Mouse (Mus musculus) cortical plate, adult 2 months (tissue): Measurements from ENCODE around the gene Hhipl2. TPM values are rescaled to one million over a fixed set of nuclear protein-coding genes. Genes with fewer than 3 reads are reported as not detected.

ENCODE experiments used
- H3K27ac ChIP-seq: fragments of 200-500 bp; 2 replicates; pipeline ENCODE4 v1.5.1; 2012; ENCODE audit warnings: low read length, control low read depth, inconsistent platforms; ENCODE audit not compliant: insufficient read depth
- H3K4me1 ChIP-seq: fragments of 200-500 bp; 2 replicates; pipeline ENCODE4 v1.6.1; 2011; ENCODE audit warnings: low read length; ENCODE audit not compliant: control insufficient read depth, insufficient read depth
- H3K4me3 ChIP-seq: fragments of 200-500 bp; 2 replicates; pipeline ENCODE4 v1.5.1; 2011; ENCODE audit warnings: mild to moderate bottlenecking, low read length, control low read depth; ENCODE audit not compliant: insufficient read depth
- CTCF ChIP-seq: fragments of 200-500 bp; IDR thresholded peaks from 2 replicates; pipeline ENCODE4 v1.5.1; 2011; ENCODE audit warnings: mild to moderate bottlenecking, control low read depth, low read length; ENCODE audit not compliant: insufficient read depth; ENCODE audit errors: extremely low read depth
- POLR2A ChIP-seq: fragments of 200-500 bp; IDR thresholded peaks from 2 replicates; pipeline ENCODE4 v1.6.1; 2011; ENCODE audit warnings: mild to moderate bottlenecking, low read length, control low read depth; ENCODE audit not compliant: insufficient read depth; ENCODE audit errors: extremely low read depth
- polyA plus RNA-seq: library from polyadenylated mRNA; depleted of rRNA; stranded (reverse); fragments of >200 nt; gene quantifications from 2 replicates; pipeline ENCODE4 v1.2.3, GENCODE M21; 2012; rRNA removed

Hhipl2 gene
- polyA plus RNA-seq, 1 experiment = 0.79 TPM

- Histone ChIP-seq H3K4me1 (no peaks in the 10 kb centered on the region), H3K4me3 (no peak overlapping the region), H3K27ac (no peak overlapping the region)
- no peak for TF ChIP-seq POLR2A
- no peak for TF ChIP-seq CTCF
These were observed 35.1 kb downstream of the Hhipl2 start for GRCm38 (mm10) chr1:183453066-183453465.

Other genes starting within 250 kb of the Hhipl2 start
- gene Disp1, start 196.7 kb upstream of the Hhipl2 start, polyA plus RNA-seq = 6.5 TPM in 2 replicates
- 54.4 and 55.6 TPM in 2 replicates for gene Aida, start 121.6 kb upstream of the Hhipl2 start, polyA plus RNA-seq
- gene Brox, start 120.9 kb upstream of the Hhipl2 start, polyA plus RNA-seq = 43.6 and 45.1 TPM in 2 replicates
- 117 and 123 TPM in 2 replicates for gene Mia3, start 48.7 kb upstream of the Hhipl2 start, polyA plus RNA-seq
- gene Taf1a, start 29.2 kb upstream of the Hhipl2 start, polyA plus RNA-seq = 25.2 and 27.7 TPM in 2 replicates